Mouse (Mus musculus) C2C12 (cell line): ENCODE data around the gene Snrnp70.

ENCODE experiments used
- CTCF ChIP-seq: IDR thresholded peaks from one replicate; pipeline ENCODE4 v1.5.1; 2011; ENCODE audit not compliant: control insufficient read depth, insufficient read depth, insufficient read length
- MAX ChIP-seq: IDR thresholded peaks from one replicate; pipeline ENCODE4 v1.6.1; 2011; ENCODE audit warnings: mild to moderate bottlenecking, control low read depth
- MYOD1 ChIP-seq: IDR thresholded peaks from one replicate; pipeline ENCODE4 v1.6.1; 2011; ENCODE audit warnings: low read depth; ENCODE audit not compliant: control insufficient read depth, insufficient read length

DNA sequence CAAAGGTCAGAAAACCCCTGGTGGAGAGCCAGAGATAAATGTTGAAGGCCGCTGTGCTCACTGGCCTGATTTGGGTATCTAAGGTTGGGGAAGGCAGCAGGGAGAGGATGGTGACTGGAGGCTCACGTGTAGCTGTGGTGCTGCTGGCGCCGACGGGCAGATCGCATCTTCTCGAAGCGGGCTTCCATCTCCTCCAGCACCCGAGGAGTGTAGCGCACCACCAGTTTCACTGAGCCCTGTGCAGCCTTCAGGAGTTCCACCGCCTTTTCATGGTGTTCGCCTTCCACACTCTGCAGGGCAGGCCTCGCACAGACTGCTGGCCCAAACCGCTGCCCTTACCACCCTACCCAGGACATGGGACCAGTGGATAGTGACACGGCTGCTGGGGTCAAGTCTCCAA is 27.4 kb downstream of the Snrnp70 start:
- TF ChIP-seq CTCF (no peak), MAX (no peak), MYOD1 (no peak)
